Mouse (Mus musculus): Measurements from ENCODE around the gene Grtp1. TPM values are rescaled to one million over a fixed set of nuclear protein-coding genes. Genes with fewer than 3 reads are reported as not detected.

The Grtp1 gene
- total RNA-seq, 4 experiments from 2014 or later = 3.7 to 6.6 (median 4.6) TPM

- DNase-seq (ENCODE audit: low spot score) = no peak
These were observed 4.9 kb upstream of the Grtp1 start for GRCm38 (mm10) chr8:13205311-13205710.

DNA sequence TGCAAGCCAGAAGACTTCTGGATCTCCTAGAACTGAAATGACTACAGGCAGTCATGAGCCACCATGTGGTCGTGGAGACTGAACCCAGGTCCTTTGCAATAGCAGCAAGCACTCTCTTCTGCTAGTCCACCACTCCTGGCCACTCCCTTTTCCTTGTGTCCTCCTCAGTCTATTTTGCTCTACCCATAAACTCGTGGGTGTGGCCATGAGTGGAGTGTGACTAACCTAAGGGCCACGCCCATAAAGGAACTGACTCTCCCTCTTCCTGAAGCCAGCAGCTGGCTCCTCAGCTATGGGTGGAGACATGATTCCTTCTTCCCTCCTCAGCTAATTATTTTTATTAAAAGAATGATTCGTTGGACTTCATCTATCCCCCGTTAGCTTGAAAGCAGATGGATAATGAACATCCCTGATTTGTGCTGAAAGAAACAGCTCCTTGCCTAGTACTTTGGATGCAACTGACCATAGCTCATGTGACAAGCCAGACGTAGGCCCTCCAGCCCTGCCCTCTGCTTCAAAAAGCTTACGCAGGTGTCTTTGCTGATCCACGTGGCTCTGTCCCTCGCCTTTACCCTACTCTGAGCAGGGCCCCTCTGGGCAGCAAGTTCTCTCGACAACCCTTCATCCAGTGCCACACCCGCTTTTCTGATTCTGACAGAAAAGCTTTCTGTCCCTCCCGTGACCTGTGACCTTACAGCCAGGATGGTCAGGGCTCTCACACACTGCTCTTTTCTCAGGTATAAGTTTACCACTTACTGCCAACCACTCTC lies 4.1 kb upstream of the Grtp1 start:
- DNase-seq (ENCODE audit: low spot score) = no peak

- no peak for DNase-seq (ENCODE audit: low spot score)
These were observed 3.1 kb upstream of the Grtp1 start for GRCm38 (mm10) chr8:13203472-13203871.

- DNase-seq (ENCODE audit: low spot score) = no peak
These were observed 2.4 kb upstream of the Grtp1 start for GRCm38 (mm10) chr8:13202806-13203205.

DNA sequence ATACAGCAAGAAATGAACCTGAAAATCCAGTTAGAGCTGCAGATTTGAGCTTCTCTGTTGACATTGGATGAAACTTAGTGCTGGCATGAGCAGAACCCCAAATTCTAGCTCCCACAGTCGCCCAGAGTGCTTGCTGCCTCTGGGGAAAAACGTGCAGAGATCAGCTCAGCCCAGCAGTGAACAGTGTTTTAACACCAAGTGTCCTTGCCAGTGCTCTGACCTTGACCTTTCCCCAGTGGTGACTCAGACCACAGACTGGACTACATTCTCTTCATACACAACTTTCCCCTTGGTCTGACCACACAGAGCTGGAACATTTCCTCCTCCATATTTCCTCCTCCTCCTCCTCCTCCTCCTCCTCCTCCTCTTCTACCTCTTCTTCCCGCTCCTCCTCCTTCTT lies 1.6 kb upstream of the Grtp1 start:
- DNase-seq (ENCODE audit: low spot score) = no peak

- no peak for DNase-seq (ENCODE audit: low spot score)
These were observed 554 bp upstream of the Grtp1 start for GRCm38 (mm10) chr8:13201013-13201334.

GRCm38 (mm10) chr8:13199385-13200061 lies 897 bp downstream of the Grtp1 start:
- no peak for DNase-seq (ENCODE audit: low spot score)

GRCm38 (mm10) chr8:13197493-13197892 lies 2.9 kb downstream of the Grtp1 start:
- DNase-seq (ENCODE audit: low spot score) = no peak

GRCm38 (mm10) chr8:13194818-13195217 lies 5.6 kb downstream of the Grtp1 start:
- no peak for DNase-seq (ENCODE audit: low spot score)

- DNase-seq (ENCODE audit: low spot score) = no peak
These were observed 10.2 kb downstream of the Grtp1 start for GRCm38 (mm10) chr8:13190235-13190634.

DNA sequence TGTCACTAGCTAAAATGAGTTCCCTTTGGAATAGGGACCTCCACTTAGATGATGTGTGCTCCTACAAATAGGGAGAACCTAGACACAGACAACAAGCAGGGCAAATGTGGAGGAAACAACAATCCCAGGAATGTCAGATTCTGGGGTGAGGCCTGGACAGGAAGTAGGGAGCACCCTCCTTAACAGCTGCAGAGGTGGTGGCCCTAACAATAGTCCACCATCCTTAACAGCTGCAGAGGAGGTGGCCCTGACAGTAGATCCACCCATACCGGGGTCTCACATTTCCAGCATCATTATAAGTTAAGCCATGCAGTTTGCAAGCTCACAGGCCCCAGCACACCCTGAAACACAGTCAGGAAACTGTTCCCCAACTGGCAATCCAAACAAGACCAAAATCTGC lies 11.6 kb downstream of the Grtp1 start:
- no peak for DNase-seq (ENCODE audit: low spot score)

DNA sequence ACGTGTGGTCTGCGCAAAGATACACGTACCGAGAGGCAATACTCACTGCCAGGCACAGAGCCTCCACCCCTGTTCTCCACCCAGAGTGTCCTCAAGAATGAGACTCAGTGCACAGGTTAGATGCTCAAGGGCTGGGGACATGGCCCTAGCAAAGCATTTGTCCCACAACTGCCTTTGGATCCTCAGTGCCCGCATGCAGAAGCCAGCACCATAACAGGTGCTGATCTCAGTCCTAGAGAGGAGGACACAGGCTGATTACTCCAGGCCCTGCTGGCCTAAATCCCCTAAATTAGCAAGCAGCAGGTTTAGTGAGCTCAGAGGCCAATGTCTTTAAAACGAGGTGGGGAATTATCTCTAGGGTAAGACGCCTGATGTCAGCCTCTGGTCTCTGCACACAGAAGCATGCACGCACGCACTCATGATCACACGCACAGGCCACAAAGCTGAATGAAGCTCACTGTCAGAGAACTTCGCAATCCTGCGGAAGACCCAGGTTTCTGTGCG lies 12.3 kb downstream of the Grtp1 start:
- no peak for DNase-seq (ENCODE audit: low spot score)

DNA sequence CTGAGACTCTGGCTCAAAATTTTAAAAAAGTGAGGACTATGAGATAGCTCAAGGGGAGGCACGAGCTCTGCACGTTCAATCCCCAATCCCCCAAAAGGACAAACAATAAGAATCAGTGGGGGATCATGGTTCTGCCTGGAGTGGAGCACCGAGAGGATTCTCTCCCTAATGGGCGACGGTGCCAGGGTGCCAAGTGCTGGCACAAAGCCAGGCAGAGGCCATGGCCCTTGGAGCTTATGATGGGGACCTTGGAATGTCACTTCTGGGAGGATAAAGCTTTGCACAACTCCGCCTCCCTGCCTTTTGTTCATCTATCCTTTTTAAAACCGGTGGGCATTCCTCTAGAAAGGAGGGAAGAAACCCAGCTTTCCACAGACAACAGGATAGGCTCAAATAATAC lies 12.8 kb downstream of the Grtp1 start:
- DNase-seq (ENCODE audit: low spot score) = no peak

DNA sequence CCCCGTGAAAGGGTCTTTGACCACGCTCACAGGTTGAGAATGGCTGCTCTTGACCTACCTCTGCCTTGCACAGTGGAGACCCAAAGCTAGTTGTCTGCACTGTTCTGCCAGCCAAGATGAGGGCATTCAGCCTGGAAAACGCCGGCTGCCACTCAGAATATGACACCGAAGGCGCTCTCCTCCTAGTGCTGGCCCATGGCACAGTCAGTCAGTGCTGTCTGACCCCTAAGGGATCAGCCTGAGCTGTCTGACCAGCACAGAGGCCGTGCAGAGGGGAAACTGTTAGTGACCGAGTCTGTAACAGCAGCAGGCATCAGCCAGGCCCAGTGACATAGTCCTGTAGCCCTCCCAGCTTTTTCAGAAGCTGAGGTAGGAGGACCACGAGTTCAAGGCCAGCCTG lies 13.2 kb downstream of the Grtp1 start:
- no peak for DNase-seq (ENCODE audit: low spot score)

DNA sequence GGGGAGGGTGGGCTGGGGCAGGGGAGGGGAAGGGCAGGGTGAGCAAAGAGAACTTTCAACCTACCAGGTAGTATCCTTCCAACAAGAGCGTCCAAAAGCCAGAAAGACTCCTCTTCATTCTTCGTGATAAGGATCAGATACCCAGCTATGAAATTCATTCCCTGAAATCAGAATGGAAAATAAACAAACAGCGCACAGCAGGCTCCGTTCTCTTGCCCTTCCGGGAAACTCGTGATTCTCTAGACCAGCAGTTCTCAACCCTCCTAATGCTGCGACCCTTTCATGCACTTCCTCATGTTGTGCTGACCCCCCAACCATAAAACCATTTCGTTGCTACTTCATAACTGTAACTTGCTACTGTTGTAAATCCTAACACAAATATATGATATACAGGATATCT lies 13.6 kb downstream of the Grtp1 start:
- no peak for DNase-seq (ENCODE audit: low spot score)

- no peak for DNase-seq (ENCODE audit: low spot score)
These were observed 18.8 kb downstream of the Grtp1 start for GRCm38 (mm10) chr8:13181691-13181976.

GRCm38 (mm10) chr8:13180911-13181690 lies 19.3 kb downstream of the Grtp1 start:
- no peak for DNase-seq (ENCODE audit: low spot score)

GRCm38 (mm10) chr8:13180408-13180807 lies 20.0 kb downstream of the Grtp1 start:
- DNase-seq (ENCODE audit: low spot score) = no peak

GRCm38 (mm10) chr8:13179948-13180347 lies 20.5 kb downstream of the Grtp1 start:
- no peak for DNase-seq (ENCODE audit: low spot score)

GRCm38 (mm10) chr8:13179482-13179881 lies 20.9 kb downstream of the Grtp1 start:
- DNase-seq (ENCODE audit: low spot score) = no peak

DNA sequence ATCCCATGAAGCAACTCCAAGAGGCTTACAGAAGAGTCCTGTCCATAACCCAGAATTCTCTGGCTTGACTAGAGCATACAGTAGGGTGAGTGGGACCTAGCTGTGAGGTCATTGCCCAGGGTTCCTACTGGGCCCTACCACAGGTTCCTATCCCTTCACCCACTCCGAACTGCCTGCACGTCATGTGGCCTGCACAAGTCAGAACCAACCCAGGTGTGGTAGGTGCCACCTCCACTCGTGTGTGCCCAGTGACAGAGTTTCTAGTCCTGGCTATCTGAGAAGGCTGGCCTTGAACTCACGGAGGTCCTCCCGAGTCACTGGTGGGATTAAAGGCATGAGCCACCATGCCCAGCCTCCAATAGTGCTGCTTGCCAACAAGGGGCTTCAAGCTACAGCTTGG lies 22.3 kb downstream of the Grtp1 start:
- no peak for DNase-seq (ENCODE audit: low spot score)

DNA sequence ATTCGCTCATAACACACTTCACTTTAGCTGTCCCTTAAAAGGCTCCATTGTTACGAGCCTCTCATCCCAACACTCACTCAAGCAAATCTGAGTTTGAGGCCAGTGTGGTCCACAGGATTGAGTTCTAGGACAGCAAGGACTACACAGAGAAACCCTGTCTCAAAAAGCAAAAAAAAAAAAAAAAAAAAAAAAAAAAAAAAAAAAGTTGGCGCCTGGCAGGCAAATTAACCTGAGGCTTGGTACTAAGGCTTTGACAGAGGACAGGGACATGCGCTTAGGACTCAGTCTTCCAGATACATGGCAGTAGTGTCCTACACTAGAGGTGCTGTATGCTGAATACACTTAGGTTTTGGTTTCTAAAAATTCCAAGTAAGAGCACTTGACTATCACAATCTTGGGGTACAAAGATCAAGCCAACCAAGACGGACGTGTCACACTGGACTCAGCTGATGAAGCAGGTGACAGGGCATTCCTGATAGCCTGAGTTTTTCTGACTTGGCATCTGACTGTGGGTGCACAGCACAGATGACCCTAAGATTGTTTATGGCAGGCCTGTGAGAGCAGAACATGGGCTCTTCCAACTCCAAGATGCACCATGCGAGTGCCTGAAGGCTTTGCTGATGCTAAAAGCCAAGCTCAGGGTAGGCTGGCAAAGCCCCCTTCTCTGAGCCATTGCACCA lies 23.1 kb downstream of the Grtp1 start:
- DNase-seq (ENCODE audit: low spot score) = no peak
